8 mouse cellular contexts compared by ENCODE assay signal in the genomic region with DNA sequence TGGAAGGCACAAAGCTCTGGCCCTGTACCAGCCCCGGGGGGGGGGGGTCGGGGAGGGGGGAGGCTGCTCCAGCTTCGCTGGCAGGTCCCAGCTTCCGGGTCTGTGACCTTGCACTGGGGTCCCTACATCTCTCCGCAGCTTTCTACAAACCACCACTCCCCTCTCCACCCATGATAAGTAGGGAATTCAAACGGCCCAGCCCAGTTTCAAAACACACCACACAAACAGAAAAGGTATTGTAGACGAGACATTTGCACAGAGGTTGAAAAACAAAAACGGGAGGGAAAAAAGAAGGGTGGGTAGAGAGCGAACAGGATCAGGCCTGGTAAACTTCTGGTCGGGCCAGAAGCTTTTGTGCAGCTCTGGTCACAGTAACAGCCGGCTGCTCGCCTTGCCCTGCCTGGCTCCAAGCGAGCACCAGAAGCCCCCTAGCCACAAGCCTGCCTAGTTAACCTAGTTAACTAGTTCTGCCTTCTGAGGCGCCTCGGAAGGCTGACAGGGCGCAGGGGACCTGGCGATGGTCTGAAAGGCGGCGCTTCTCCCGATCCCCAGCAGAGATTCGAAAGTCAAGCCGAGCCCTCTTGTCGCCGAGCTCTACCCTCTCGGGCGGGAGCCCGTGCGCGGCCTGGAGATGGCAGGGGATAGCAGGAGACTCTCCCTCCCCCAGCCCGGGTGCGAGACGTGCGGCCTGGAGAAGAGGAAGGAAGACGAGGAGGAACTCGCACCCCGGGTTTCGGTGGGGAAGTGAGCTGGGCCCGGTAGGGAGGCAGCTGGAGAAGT. TPM values are rescaled to one million over a fixed set of nuclear protein-coding genes. Genes with fewer than 3 reads are reported as not detected.
A peak's percentile ranks its signal among the peaks of the same experiment; 100 is the strongest.
DNase-seq lines count a peak whose midpoint lies in the region; ATAC-seq and TF ChIP-seq lines count a peak whose summit lies in the region.

No protein-coding gene starts in this region.

- peak; percentile 29; the same call in 1 of the 2 replicates for ATAC-seq in kidney, embryonic 14.5 days (ENCODE audit: low FRiP score, low TSS enrichment)
- peak; percentile 44; the same call in 1 of the 2 replicates for ATAC-seq in neural tube, embryonic 13.5 days (ENCODE audit: low read depth)

- no peaks in the 10 kb centered on the region for H3K27me3 ChIP-seq in kidney, embryonic 14.5 days (ENCODE audit: control insufficient read depth, insufficient read depth, low read length)
- peaks cover 6% of the 10 kb centered on the region; the same call in 1 of the 2 replicates for H3K27me3 ChIP-seq in neural tube, embryonic 13.5 days

- H3K36me3 ChIP-seq in ES-E14 (ENCODE audit: control insufficient read depth, insufficient read depth, low read length, poor library complexity, severe bottlenecking), result peaks cover 2% of the 10 kb centered on the region; the same call in 1 of the 2 replicates
- no peaks in the 10 kb centered on the region for H3K36me3 ChIP-seq in kidney, embryonic 14.5 days (ENCODE audit: control insufficient read depth, insufficient read depth, low read length)
- H3K36me3 ChIP-seq in neural tube, embryonic 13.5 days, result no peaks in the 10 kb centered on the region

- peak overlapping the region; percentile 70 for H3K27ac ChIP-seq in ES-E14 (ENCODE audit: insufficient read depth, low read depth, low read length, poor library complexity, severe bottlenecking)
- H3K27ac ChIP-seq in kidney, embryonic 14.5 days (ENCODE audit: low read depth, low read length), result peak overlapping the region; percentile 82
- peak overlapping the region; percentile 46 for H3K27ac ChIP-seq in neural tube, embryonic 13.5 days (replicated peaks)

- H3K9ac ChIP-seq in ES-E14 (ENCODE audit: insufficient read depth, low read depth, low read length, poor library complexity, severe bottlenecking), result peak overlapping the region; percentile 84
- peak overlapping the region; percentile 78 for H3K9ac ChIP-seq in kidney, embryonic 14.5 days (ENCODE audit: low read depth, low read length)
- H3K9ac ChIP-seq in neural tube, embryonic 13.5 days, result peak overlapping the region; percentile 74

- in situ Hi-C loops in ES-E14 (cut with MboI; ENCODE audit: low sequenced_read_pairs in 2 of 2, unreplicated experiment in 2 of 2), result no loop called here

- no peak for TF ChIP-seq POLR2A in lung, adult 2 months (IDR thresholded peaks at IDR 0.05; ENCODE audit: borderline replicate concordance, extremely low read depth, low read depth, low read length)

- peak overlapping the region; percentile 95 for H3K4me2 ChIP-seq in kidney, embryonic 14.5 days (replicated peaks; ENCODE audit: low read depth, low read length)
- H3K4me2 ChIP-seq in neural tube, embryonic 13.5 days, result peak overlapping the region; percentile 94

- TF ChIP-seq CTCF in lung, adult 2 months (IDR thresholded peaks at IDR 0.05; ENCODE audit: insufficient read depth, low read length), result no peak

- DNase-seq in 3T3-L1 (ENCODE audit: low read depth, low spot score) (peak; percentile 37), ES-E14 (ENCODE audit: low read depth, low spot score) (peak; percentile 40)
- peak; percentile 64 for DNase-seq in embryo, embryonic 10.5 days (ENCODE audit: low spot score)
- peak; percentile 53 for DNase-seq in heart, adult 8-10 months (ENCODE audit: low spot score)
- DNase-seq in lung, adult 2 months, result peak; percentile 51
- DNase-seq in thymus, postnatal 25 days, result peak; percentile 71

- peak overlapping the region; percentile 53 to 89 for H3K4me3 ChIP-seq in ES-E14 (ENCODE audit: insufficient read depth in 1 of 2, low read depth in 1 of 2, low read length in 2 of 2, poor library complexity in 1 of 2, severe bottlenecking in 1 of 2)
- H3K4me3 ChIP-seq in kidney, embryonic 14.5 days (ENCODE audit: low read length), result peak overlapping the region; percentile 68
- peak overlapping the region; percentile 76 for H3K4me3 ChIP-seq in lung, adult 2 months (replicated peaks; ENCODE audit: extremely low read depth, low read depth, low read length)
- peak overlapping the region; percentile 51 for H3K4me3 ChIP-seq in neural tube, embryonic 13.5 days

- H3K4me1 ChIP-seq in ES-E14 (ENCODE audit: control insufficient read depth in 2 of 2, insufficient read depth in 2 of 2, low read length in 2 of 2, poor library complexity in 1 of 2), result peaks cover 4 to 18% of the 10 kb centered on the region in 2 experiments; a peak in 2 of 4 replicates
- H3K4me1 ChIP-seq in kidney, embryonic 14.5 days (ENCODE audit: control insufficient read depth, insufficient read depth, low read length), result peaks cover 18% of the 10 kb centered on the region
- H3K4me1 ChIP-seq in lung, adult 2 months (ENCODE audit: control insufficient read depth, insufficient read depth, low read length), result no peaks in the 10 kb centered on the region
- peaks cover 30% of the 10 kb centered on the region for H3K4me1 ChIP-seq in neural tube, embryonic 13.5 days (replicated peaks)

- under 1% methylated on average over 38 of the region's 38 CpGs for WGBS in kidney, embryonic 14.5 days
- WGBS in lung, adult 2 months, result under 1% methylated on average over 38 of the region's 38 CpGs
- WGBS in neural tube, embryonic 13.5 days, result under 1% methylated on average over 38 of the region's 38 CpGs

- H3K9me3 ChIP-seq in ES-E14 (ENCODE audit: control insufficient read depth, insufficient read depth, low read depth, low read length), result no peaks in the 10 kb centered on the region
- no peaks in the 10 kb centered on the region for H3K9me3 ChIP-seq in kidney, embryonic 14.5 days (ENCODE audit: control insufficient read depth, low read length)
- no peaks in the 10 kb centered on the region for H3K9me3 ChIP-seq in neural tube, embryonic 13.5 days

TF ChIP-seq in ES-E14, 5 proteins besides CTCF, POLR2A, EP300 and RAD21:
- TF ChIP-seq HCFC1 (IDR thresholded peaks at IDR 0.05; ENCODE audit: borderline replicate concordance, insufficient read depth, low read length), result no peak
- TF ChIP-seq MAFK (IDR thresholded peaks at IDR 0.05; ENCODE audit: insufficient read depth, low read depth, low read length), result no peak
- TF ChIP-seq ZNF384 (IDR thresholded peaks at IDR 0.05; ENCODE audit: low read depth, low read length), result no peak
- TF ChIP-seq CHD2 (IDR thresholded peaks at IDR 0.05; ENCODE audit: low read depth, low read length), result no peak
- TF ChIP-seq ZC3H11A (IDR thresholded peaks at IDR 0.05; ENCODE audit: borderline replicate concordance, low read depth, low read length), result no peak
TF ChIP-seq in ES-E14: peak in this region for 0.

RNA-seq across cellular contexts. Expression of gene Cmtm7, which starts 0.7 kb away (rescaled TPM):
- total RNA-seq in ES-E14 (2012; rRNA removed), result 75.1 and 96.9 TPM in 2 replicates
- total RNA-seq in heart, adult 8-10 months (2022), result 10 to 100 TPM; 10.5 to 16.6 (median 12.6) TPM
- 92.7 and 108 TPM in 2 replicates for polyA plus RNA-seq in kidney, embryonic 14.5 days (2014; fragmentation: Nextera tagmentation; extraction: Ambion mirVana)
- polyA plus RNA-seq in lung, adult 2 months (2012; rRNA removed), result 86.0 and 88.9 TPM in 2 replicates
- 22.0 and 26.6 TPM in 2 replicates for polyA plus RNA-seq in neural tube, embryonic 13.5 days (2015; fragmentation: Nextera tagmentation; extraction: Ambion mirVana)

RNA-seq across cellular contexts. Expression of gene Cmtm6, which starts 50.0 kb away (rescaled TPM):
- 74.4 and 118 TPM in 2 replicates for total RNA-seq in ES-E14 (2012; rRNA removed)
- total RNA-seq in heart, adult 8-10 months (2022), result 10 to 100 TPM; 16.1 to 23.8 (median 19.3) TPM
- polyA plus RNA-seq in kidney, embryonic 14.5 days (2014; fragmentation: Nextera tagmentation; extraction: Ambion mirVana), result 25.0 and 53.0 TPM in 2 replicates
- 50.9 and 79.8 TPM in 2 replicates for polyA plus RNA-seq in lung, adult 2 months (2012; rRNA removed)
- polyA plus RNA-seq in neural tube, embryonic 13.5 days (2015; fragmentation: Nextera tagmentation; extraction: Ambion mirVana), result 20.3 and 22.3 TPM in 2 replicates

Comparison
In these comparisons a context has a peak if more than half of its experiments do, and no peak if none do; other contexts are left out.
1. Peak in every context shown above with its lines: DNase-seq, ATAC-seq, H3K4me3 ChIP-seq and H3K27ac ChIP-seq.